Comparison of ENCODE assay signal across 7 mouse cellular contexts in the genomic region with DNA sequence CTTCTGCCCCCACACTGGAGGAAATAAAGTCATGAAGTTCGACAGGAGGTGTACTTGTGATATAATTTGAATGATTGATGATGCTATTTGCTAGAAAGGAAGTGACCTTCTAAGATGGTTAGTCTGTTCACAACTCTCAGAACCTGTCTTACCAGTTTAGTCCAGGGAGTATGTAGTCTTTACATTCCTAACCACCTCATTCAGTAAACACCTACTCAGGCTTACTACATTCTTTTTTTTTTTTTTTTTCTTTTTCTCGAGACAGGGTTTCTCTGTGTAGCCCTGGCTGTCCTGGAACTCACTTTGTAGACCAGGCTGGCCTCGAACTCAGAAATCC. TPM values are rescaled to one million over a fixed set of nuclear protein-coding genes. Genes with fewer than 3 reads are reported as not detected.
DNase-seq lines count a peak whose midpoint lies in the region; ATAC-seq and TF ChIP-seq lines count a peak whose summit lies in the region.

No protein-coding gene starts in this region.

- peak; percentile 33 for DNase-seq in lung, embryonic 14.5 days
- DNase-seq in lung, postnatal 4 days = no peak
- peak; percentile 64 for DNase-seq in fat pad, adult 2 months (ENCODE audit: extremely low read depth, low read depth, low spot score)
- peak; percentile 19 for DNase-seq in splenic B cell, adult 2 months (ENCODE audit: low read depth, low spot score)
- DNase-seq in layer of hippocampus, adult 18-20 months (ENCODE audit: low spot score in 2 of 2) = no peak
- no peak for DNase-seq in layer of hippocampus, adult 11-12 months (ENCODE audit: low spot score)

- H3K4me1 ChIP-seq in lung, embryonic 14.5 days (ENCODE audit: insufficient read depth) = peaks cover 15% of the 10 kb centered on the region
- H3K4me1 ChIP-seq in intestine, embryonic 16.5 days (ENCODE audit: control insufficient read depth, insufficient read depth, low read length) = peaks cover 19% of the 10 kb centered on the region

- no peak for ATAC-seq in lung, embryonic 14.5 days (ENCODE audit: insufficient read depth)
- ATAC-seq in intestine, embryonic 16.5 days = no peak; the same call in 1 of the 2 replicates

- H3K9me3 ChIP-seq in lung, embryonic 14.5 days (ENCODE audit: low read depth, low read length) = no peaks in the 10 kb centered on the region
- no peaks in the 10 kb centered on the region for H3K9me3 ChIP-seq in intestine, embryonic 16.5 days (ENCODE audit: control insufficient read depth, low read length)

- no peak for TF ChIP-seq CTCF in lung, embryonic 14.5 days (IDR thresholded peaks at IDR 0.05; ENCODE audit: low read depth)

- H3K36me3 ChIP-seq in lung, embryonic 14.5 days (ENCODE audit: insufficient read depth) = peaks cover 13% of the 10 kb centered on the region
- peaks cover 3% of the 10 kb centered on the region; the same call in 1 of the 2 replicates for H3K36me3 ChIP-seq in intestine, embryonic 16.5 days (ENCODE audit: control insufficient read depth, insufficient read depth, low read length)
- H3K36me3 ChIP-seq in splenic B cell, adult 2 months (ENCODE audit: control insufficient read depth, insufficient read depth, low read length, poor library complexity, severe bottlenecking) = peaks cover 2% of the 10 kb centered on the region

- H3K9ac ChIP-seq in lung, embryonic 14.5 days = peak overlapping the region; percentile 97; the same call in 1 of the 2 replicates
- H3K9ac ChIP-seq in intestine, embryonic 16.5 days (ENCODE audit: low read depth, low read length) = no peak overlapping the region

- WGBS in lung, embryonic 14.5 days = 41% methylated on average over 3 of the region's 3 CpGs
- WGBS in intestine, embryonic 16.5 days = 33% methylated on average over 3 of the region's 3 CpGs

- peak overlapping the region; percentile 97 for H3K4me3 ChIP-seq in lung, embryonic 14.5 days (ENCODE audit: low read depth, low read length)
- H3K4me3 ChIP-seq in intestine, embryonic 16.5 days (ENCODE audit: low read length) = peak overlapping the region; percentile 19; the same call in 1 of the 2 replicates

- no peaks in the 10 kb centered on the region for H3K27me3 ChIP-seq in lung, embryonic 14.5 days (ENCODE audit: insufficient read depth, low read length)
- H3K27me3 ChIP-seq in intestine, embryonic 16.5 days (replicated peaks; ENCODE audit: control insufficient read depth, insufficient read depth, low read length) = no peaks in the 10 kb centered on the region
- H3K27me3 ChIP-seq in splenic B cell, adult 2 months (ENCODE audit: control insufficient read depth, insufficient read depth, low read length, poor library complexity, severe bottlenecking) = no peaks in the 10 kb centered on the region

- H3K4me2 ChIP-seq in lung, embryonic 14.5 days = peak overlapping the region; percentile 72
- H3K4me2 ChIP-seq in intestine, embryonic 16.5 days (ENCODE audit: low read depth, low read length) = peak overlapping the region; percentile 70

- H3K27ac ChIP-seq in lung, embryonic 14.5 days (ENCODE audit: low read depth) = peak overlapping the region; percentile 75; the same call in 1 of the 2 replicates
- H3K27ac ChIP-seq in intestine, embryonic 16.5 days (ENCODE audit: low read length) = peak overlapping the region; percentile 52; the same call in 1 of the 2 replicates

RNA-seq across cellular contexts. Expression of a gene that starts 1.2 kb away (rescaled TPM):
- 25.8 and 27.9 TPM in 2 replicates for polyA plus RNA-seq in lung, embryonic 14.5 days (2014; fragmentation: Nextera tagmentation; extraction: Ambion mirVana)
- polyA plus RNA-seq in intestine, embryonic 16.5 days (2015; fragmentation: Nextera tagmentation; extraction: Ambion mirVana) = 19.6 and 21.1 TPM in 2 replicates
- total RNA-seq in layer of hippocampus, adult 18-20 months (2021) = 100 to 1,000 TPM; 123 to 126 TPM

RNA-seq across cellular contexts. Expression of a gene that starts 1.4 kb away (rescaled TPM):
- polyA plus RNA-seq in lung, embryonic 14.5 days (2014; fragmentation: Nextera tagmentation; extraction: Ambion mirVana) = 72.6 and 76.7 TPM in 2 replicates
- 72.7 and 74.8 TPM in 2 replicates for polyA plus RNA-seq in intestine, embryonic 16.5 days (2015; fragmentation: Nextera tagmentation; extraction: Ambion mirVana)
- total RNA-seq in layer of hippocampus, adult 18-20 months (2021) = 10 to 100 TPM; 65.5 to 71.2 TPM

RNA-seq across cellular contexts. Expression of a gene that starts 14.6 kb away (rescaled TPM):
- polyA plus RNA-seq in lung, embryonic 14.5 days (2014; fragmentation: Nextera tagmentation; extraction: Ambion mirVana) = 71.2 and 76.8 TPM in 2 replicates
- 50.6 and 56.9 TPM in 2 replicates for polyA plus RNA-seq in intestine, embryonic 16.5 days (2015; fragmentation: Nextera tagmentation; extraction: Ambion mirVana)
- total RNA-seq in layer of hippocampus, adult 18-20 months (2021) = 100 to 1,000 TPM; 183 to 188 TPM

RNA-seq across cellular contexts. Expression of a gene that starts 43.7 kb away (rescaled TPM):
- polyA plus RNA-seq in lung, embryonic 14.5 days (2014; fragmentation: Nextera tagmentation; extraction: Ambion mirVana) = 0.45 and 0.66 TPM in 2 replicates
- polyA plus RNA-seq in intestine, embryonic 16.5 days (2015; fragmentation: Nextera tagmentation; extraction: Ambion mirVana) = 0.32 TPM in 1 of 2 replicates, not detected in the other
- total RNA-seq in layer of hippocampus, adult 18-20 months (2021) = 1 to 10 TPM; 7.4 TPM

RNA-seq across cellular contexts. Expression of a gene that starts 53.8 kb away (rescaled TPM):
- polyA plus RNA-seq in lung, embryonic 14.5 days (2014; fragmentation: Nextera tagmentation; extraction: Ambion mirVana) = 2.8 TPM in 2 replicates
- polyA plus RNA-seq in intestine, embryonic 16.5 days (2015; fragmentation: Nextera tagmentation; extraction: Ambion mirVana) = 1.8 and 2.3 TPM in 2 replicates
- 1 to 10 TPM; 3.4 to 4.4 TPM for total RNA-seq in layer of hippocampus, adult 18-20 months (2021)

Comparison
In these comparisons a context has a peak if more than half of its experiments do, and no peak if none do; other contexts are left out.
1. DNase-seq: peak in lung, embryonic 14.5 days (single experiment), fat pad, adult 2 months (single experiment) and splenic B cell, adult 2 months (single experiment); none in lung, postnatal 4 days (0 of 2), layer of hippocampus, adult 18-20 months (0 of 2) and layer of hippocampus, adult 11-12 months (single experiment).